Mouse (Mus musculus) lung, adult 2 months (tissue): ENCODE measurements around the gene Prim2.

Source experiments
- CTCF ChIP-seq: fragments of 200-500 bp; IDR thresholded peaks from 2 replicates; pipeline ENCODE4 v1.5.1; 2011; ENCODE audit warnings: mild to moderate bottlenecking, low read length, control low read depth; ENCODE audit not compliant: insufficient read depth
- POLR2A ChIP-seq: fragments of 200-500 bp; IDR thresholded peaks from 2 replicates; pipeline ENCODE4 v1.6.1; 2011; ENCODE audit warnings: low read depth, mild to moderate bottlenecking, control low read depth, low read length, borderline replicate concordance; ENCODE audit errors: extremely low read depth

DNA sequence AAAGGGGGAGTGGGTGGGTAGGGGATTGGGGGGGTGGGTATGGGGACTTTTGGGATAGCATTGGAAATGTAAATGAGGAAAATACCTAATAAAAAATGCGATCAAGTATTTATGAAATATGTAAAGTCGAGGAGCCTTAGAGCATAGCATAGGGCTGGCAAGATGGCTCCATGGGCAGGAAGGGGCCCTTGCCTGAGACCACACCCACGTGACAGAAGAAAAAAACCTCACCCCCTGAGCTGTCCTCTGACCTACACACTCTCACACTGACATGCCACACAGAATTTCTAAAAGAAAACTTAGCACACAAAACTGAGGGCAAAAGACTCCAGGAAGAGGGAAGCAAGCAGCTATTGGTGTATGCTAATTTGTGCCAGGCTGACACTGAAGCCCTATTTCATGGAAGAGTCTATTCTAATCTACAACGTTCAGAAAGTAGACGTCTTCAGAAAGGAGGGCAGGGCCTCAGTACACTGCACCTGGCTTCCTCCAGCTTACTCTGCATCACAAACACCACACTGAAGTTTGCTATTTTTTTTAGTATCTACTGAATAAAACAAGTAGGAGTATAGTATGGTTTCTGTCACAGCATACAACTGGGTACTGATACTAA, 65.4 kb downstream of the Prim2 start:
- no peak for TF ChIP-seq POLR2A
- no peak for TF ChIP-seq CTCF
